Mouse (Mus musculus): Measurements from ENCODE around the gene 5031439G07Rik. TPM values are rescaled to one million over a fixed set of nuclear protein-coding genes. Genes with fewer than 3 reads are reported as not detected.
A peak's percentile ranks its signal among the peaks of the same experiment; 100 is the strongest.

Gene 5031439G07Rik
- polyA plus RNA-seq, 1 experiment from 2014 or later, result 24.8 TPM

- Histone ChIP-seq H3K9me3 (ENCODE audit: control insufficient read depth, low read length) (no peaks in the 10 kb centered on the region), H3K4me3 (replicated peaks; ENCODE audit: low read length) (no peak overlapping the region), H3K36me3 (ENCODE audit: control insufficient read depth, insufficient read depth) (peaks cover 30% of the 10 kb centered on the region), H3K27ac (ENCODE audit: low read length) (no peak overlapping the region), H3K4me2 (ENCODE audit: low read length) (no peak overlapping the region), H3K4me1 (replicated peaks; ENCODE audit: control insufficient read depth, insufficient read depth, low read length) (no peaks in the 10 kb centered on the region), H3K27me3 (replicated peaks; ENCODE audit: control insufficient read depth, insufficient read depth, low read length) (no peaks in the 10 kb centered on the region), H3K9ac (replicated peaks; ENCODE audit: low read depth, low read length) (no peak overlapping the region)
- ATAC-seq, result peak; percentile 68
- 51% methylated on average over 11 of the region's 11 CpGs for WGBS
Measured at GRCm38 (mm10) chr15:84942647-84943285, 45.6 kb downstream of the 5031439G07Rik start.

GRCm38 (mm10) chr15:84940102-84940501, 48.2 kb downstream of the 5031439G07Rik start:
- Histone ChIP-seq H3K27ac (ENCODE audit: low read length) (no peak overlapping the region), H3K9ac (replicated peaks; ENCODE audit: low read depth, low read length) (no peak overlapping the region), H3K4me1 (replicated peaks; ENCODE audit: control insufficient read depth, insufficient read depth, low read length) (no peaks in the 10 kb centered on the region), H3K4me3 (replicated peaks; ENCODE audit: low read length) (no peak overlapping the region), H3K36me3 (ENCODE audit: control insufficient read depth, insufficient read depth) (peaks cover 49% of the 10 kb centered on the region), H3K4me2 (ENCODE audit: low read length) (no peak overlapping the region), H3K27me3 (replicated peaks; ENCODE audit: control insufficient read depth, insufficient read depth, low read length) (no peaks in the 10 kb centered on the region), H3K9me3 (ENCODE audit: control insufficient read depth, low read length) (no peaks in the 10 kb centered on the region)
- 81% methylated on average over 12 of the region's 12 CpGs for WGBS
- no peak for ATAC-seq

GRCm38 (mm10) chr15:84934901-84935300, 53.5 kb downstream of the 5031439G07Rik start:
- H3K27me3 ChIP-seq (replicated peaks; ENCODE audit: control insufficient read depth, insufficient read depth, low read length), result no peaks in the 10 kb centered on the region
- H3K9ac ChIP-seq (replicated peaks; ENCODE audit: low read depth, low read length), result no peak overlapping the region
- H3K27ac ChIP-seq (ENCODE audit: low read length), result no peak overlapping the region
- H3K36me3 ChIP-seq (ENCODE audit: control insufficient read depth, insufficient read depth), result peaks cover 56% of the 10 kb centered on the region
- ATAC-seq, result no peak
- no peak overlapping the region for H3K4me3 ChIP-seq (replicated peaks; ENCODE audit: low read length)
- H3K4me1 ChIP-seq (replicated peaks; ENCODE audit: control insufficient read depth, insufficient read depth, low read length), result no peaks in the 10 kb centered on the region
- 66% methylated on average over 16 of the region's 16 CpGs for WGBS
- H3K9me3 ChIP-seq (ENCODE audit: control insufficient read depth, low read length), result no peaks in the 10 kb centered on the region
- H3K4me2 ChIP-seq (ENCODE audit: low read length), result no peak overlapping the region

- no peaks in the 10 kb centered on the region for H3K4me1 ChIP-seq (replicated peaks; ENCODE audit: control insufficient read depth, insufficient read depth, low read length)
- no peak overlapping the region for H3K4me2 ChIP-seq (ENCODE audit: low read length)
- no peak for ATAC-seq
- H3K27me3 ChIP-seq (replicated peaks; ENCODE audit: control insufficient read depth, insufficient read depth, low read length), result no peaks in the 10 kb centered on the region
- H3K9ac ChIP-seq (replicated peaks; ENCODE audit: low read depth, low read length), result no peak overlapping the region
- H3K27ac ChIP-seq (ENCODE audit: low read length), result no peak overlapping the region
- no peaks in the 10 kb centered on the region for H3K9me3 ChIP-seq (ENCODE audit: control insufficient read depth, low read length)
- H3K36me3 ChIP-seq (ENCODE audit: control insufficient read depth, insufficient read depth), result peaks cover 55% of the 10 kb centered on the region
- WGBS, result 86% methylated on average over 5 of the region's 5 CpGs
- no peak overlapping the region for H3K4me3 ChIP-seq (replicated peaks; ENCODE audit: low read length)
Measured at GRCm38 (mm10) chr15:84932351-84932750, 56.0 kb downstream of the 5031439G07Rik start.

GRCm38 (mm10) chr15:84925495-84926018, 62.8 kb downstream of the 5031439G07Rik start:
- WGBS, result 75% methylated on average over 1 of the region's 1 CpGs
- no peaks in the 10 kb centered on the region for H3K27me3 ChIP-seq (replicated peaks; ENCODE audit: control insufficient read depth, insufficient read depth, low read length)
- no peak overlapping the region for H3K4me3 ChIP-seq (replicated peaks; ENCODE audit: low read length)
- H3K4me2 ChIP-seq (ENCODE audit: low read length), result peak overlapping the region; percentile 72
- H3K36me3 ChIP-seq (ENCODE audit: control insufficient read depth, insufficient read depth), result peaks cover 22% of the 10 kb centered on the region
- peaks cover 28% of the 10 kb centered on the region for H3K4me1 ChIP-seq (replicated peaks; ENCODE audit: control insufficient read depth, insufficient read depth, low read length)
- no peak overlapping the region for H3K27ac ChIP-seq (ENCODE audit: low read length)
- H3K9ac ChIP-seq (replicated peaks; ENCODE audit: low read depth, low read length), result no peak overlapping the region
- H3K9me3 ChIP-seq (ENCODE audit: control insufficient read depth, low read length), result no peaks in the 10 kb centered on the region
- no peak for ATAC-seq

GRCm38 (mm10) chr15:84924781-84925315, 63.5 kb downstream of the 5031439G07Rik start:
- no peak for ATAC-seq
- H3K27ac ChIP-seq (ENCODE audit: low read length), result peak overlapping the region; percentile 23; the same call in 1 of the 2 replicates
- H3K9ac ChIP-seq (replicated peaks; ENCODE audit: low read depth, low read length), result peak overlapping the region; percentile 94
- peaks cover 28% of the 10 kb centered on the region for H3K4me1 ChIP-seq (replicated peaks; ENCODE audit: control insufficient read depth, insufficient read depth, low read length)
- peak overlapping the region; percentile 72 for H3K4me2 ChIP-seq (ENCODE audit: low read length)
- no peaks in the 10 kb centered on the region for H3K27me3 ChIP-seq (replicated peaks; ENCODE audit: control insufficient read depth, insufficient read depth, low read length)
- H3K4me3 ChIP-seq (replicated peaks; ENCODE audit: low read length), result peak overlapping the region; percentile 83
- H3K36me3 ChIP-seq (ENCODE audit: control insufficient read depth, insufficient read depth), result peaks cover 18% of the 10 kb centered on the region
- 12% methylated on average over 9 of the region's 9 CpGs for WGBS
- H3K9me3 ChIP-seq (ENCODE audit: control insufficient read depth, low read length), result no peaks in the 10 kb centered on the region

- peak overlapping the region; percentile 72 for H3K4me2 ChIP-seq (ENCODE audit: low read length)
- no peaks in the 10 kb centered on the region for H3K9me3 ChIP-seq (ENCODE audit: control insufficient read depth, low read length)
- peaks cover 28% of the 10 kb centered on the region for H3K4me1 ChIP-seq (replicated peaks; ENCODE audit: control insufficient read depth, insufficient read depth, low read length)
- H3K4me3 ChIP-seq (replicated peaks; ENCODE audit: low read length), result peak overlapping the region; percentile 83
- H3K27ac ChIP-seq (ENCODE audit: low read length), result peak overlapping the region; percentile 94
- H3K27me3 ChIP-seq (replicated peaks; ENCODE audit: control insufficient read depth, insufficient read depth, low read length), result no peaks in the 10 kb centered on the region
- H3K36me3 ChIP-seq (ENCODE audit: control insufficient read depth, insufficient read depth), result peaks cover 7% of the 10 kb centered on the region
- peak; percentile 71 for ATAC-seq
- under 1% methylated on average over 67 of the region's 68 CpGs for WGBS
- H3K9ac ChIP-seq (replicated peaks; ENCODE audit: low read depth, low read length), result peak overlapping the region; percentile 94
Measured at GRCm38 (mm10) chr15:84923508-84924181, 64.7 kb downstream of the 5031439G07Rik start.

GRCm38 (mm10) chr15:84922884-84923507, 65.4 kb downstream of the 5031439G07Rik start, which contains the start of gene Nup50:
TSS of gene Nup50 (plus strand) at chr15:84923411.
- H3K4me1 ChIP-seq (replicated peaks; ENCODE audit: control insufficient read depth, insufficient read depth, low read length), result peaks cover 28% of the 10 kb centered on the region
- peak within 1 kb of the TSS; percentile 94 for H3K9ac ChIP-seq (replicated peaks; ENCODE audit: low read depth, low read length)
- peak within 1 kb of the TSS; percentile 83 for H3K4me3 ChIP-seq (replicated peaks; ENCODE audit: low read length)
- peak within 1 kb of the TSS; percentile 85 for H3K4me2 ChIP-seq (ENCODE audit: low read length)
- H3K36me3 ChIP-seq (ENCODE audit: control insufficient read depth, insufficient read depth), result 0 out of 2 replicates have a peak, but pooled peaks cover 2% of the 10 kb centered on the region
- no peaks in the 10 kb centered on the region for H3K27me3 ChIP-seq (replicated peaks; ENCODE audit: control insufficient read depth, insufficient read depth, low read length)
- ATAC-seq, result peak; percentile 90
- H3K9me3 ChIP-seq (ENCODE audit: control insufficient read depth, low read length), result no peaks in the 10 kb centered on the region
- under 1% methylated on average over 49 of the region's 60 CpGs for WGBS
- H3K27ac ChIP-seq (ENCODE audit: low read length), result peak within 1 kb of the TSS; percentile 94

- H3K9ac ChIP-seq (replicated peaks; ENCODE audit: low read depth, low read length), result no peak within 1 kb of the TSS
- no peak within 1 kb of the TSS for H3K27ac ChIP-seq (ENCODE audit: low read length)
- H3K4me2 ChIP-seq (ENCODE audit: low read length), result no peak within 1 kb of the TSS
- peaks cover 17% of the 10 kb centered on the region for H3K4me1 ChIP-seq (replicated peaks; ENCODE audit: control insufficient read depth, insufficient read depth, low read length)
- no peaks in the 10 kb centered on the region for H3K9me3 ChIP-seq (ENCODE audit: control insufficient read depth, low read length)
- H3K36me3 ChIP-seq (ENCODE audit: control insufficient read depth, insufficient read depth), result no peaks in the 10 kb centered on the region
- 86% methylated on average over 3 of the region's 3 CpGs for WGBS
- no peak for ATAC-seq
- H3K27me3 ChIP-seq (replicated peaks; ENCODE audit: control insufficient read depth, insufficient read depth, low read length), result no peaks in the 10 kb centered on the region
- H3K4me3 ChIP-seq (replicated peaks; ENCODE audit: low read length), result no peak within 1 kb of the TSS
Measured at GRCm38 (mm10) chr15:84919938-84920337, 68.4 kb downstream of the 5031439G07Rik start, which contains the start of gene Gm29666. TSS of gene Gm29666 (minus strand) at chr15:84920038.
